Mouse (Mus musculus): Measurements from ENCODE around the gene Mmel1.

The Mmel1 gene

GRCm38 (mm10) chr4:154907833-154908232, 38.4 kb downstream of the Mmel1 start:
- peak; percentile 68 for DNase-seq (ENCODE audit: low read depth)

- peak; percentile 70 for DNase-seq (ENCODE audit: low read depth)
These were observed 39.1 kb downstream of the Mmel1 start for GRCm38 (mm10) chr4:154908490-154908889.

GRCm38 (mm10) chr4:154910606-154911522, 41.5 kb downstream of the Mmel1 start:
- peak; percentile 79 for DNase-seq (ENCODE audit: low read depth)

- DNase-seq (ENCODE audit: low read depth) = no peak
These were observed 42.3 kb downstream of the Mmel1 start for GRCm38 (mm10) chr4:154911644-154912043.

- DNase-seq (ENCODE audit: low read depth) = no peak
These were observed 44.5 kb downstream of the Mmel1 start for GRCm38 (mm10) chr4:154913845-154914244.

GRCm38 (mm10) chr4:154914252-154914651, 44.9 kb downstream of the Mmel1 start:
- DNase-seq (ENCODE audit: low read depth) = no peak

GRCm38 (mm10) chr4:154914707-154915106, 45.3 kb downstream of the Mmel1 start:
- no peak for DNase-seq (ENCODE audit: low read depth)

- no peak for DNase-seq (ENCODE audit: low read depth)
These were observed 45.9 kb downstream of the Mmel1 start for GRCm38 (mm10) chr4:154915286-154915685.

GRCm38 (mm10) chr4:154916662-154917061, 47.3 kb downstream of the Mmel1 start:
- DNase-seq (ENCODE audit: low read depth) = no peak

- no peak for DNase-seq (ENCODE audit: low read depth)
These were observed 52.9 kb downstream of the Mmel1 start for GRCm38 (mm10) chr4:154922291-154922690.

GRCm38 (mm10) chr4:154922931-154923330, 53.5 kb downstream of the Mmel1 start:
- DNase-seq (ENCODE audit: low read depth) = no peak

- DNase-seq (ENCODE audit: low read depth) = no peak
These were observed 56.0 kb downstream of the Mmel1 start for GRCm38 (mm10) chr4:154925413-154925812.

GRCm38 (mm10) chr4:154926969-154927898, 57.8 kb downstream of the Mmel1 start:
- DNase-seq (ENCODE audit: low read depth) = no peak

GRCm38 (mm10) chr4:154927899-154928337, 58.5 kb downstream of the Mmel1 start:
- DNase-seq (ENCODE audit: low read depth) = peak; percentile 76

- DNase-seq (ENCODE audit: low read depth) = peak; percentile 46
These were observed 59.2 kb downstream of the Mmel1 start, which contains the start of gene Tnfrsf14 for GRCm38 (mm10) chr4:154928395-154929087. Tnfrsf14 (minus strand) TSS chr4:154928563.

GRCm38 (mm10) chr4:154929088-154929660, 59.8 kb downstream of the Mmel1 start:
- peak; percentile 81 for DNase-seq (ENCODE audit: low read depth)

GRCm38 (mm10) chr4:154933306-154933907, 64.0 kb downstream of the Mmel1 start:
- DNase-seq (ENCODE audit: low read depth) = no peak

GRCm38 (mm10) chr4:154934800-154935199, 65.4 kb downstream of the Mmel1 start:
- peak; percentile 35 for DNase-seq (ENCODE audit: low read depth)

GRCm38 (mm10) chr4:154935788-154936187, 66.4 kb downstream of the Mmel1 start:
- DNase-seq (ENCODE audit: low read depth) = no peak

- peak; percentile 21 for DNase-seq (ENCODE audit: low read depth)
These were observed 67.3 kb downstream of the Mmel1 start for GRCm38 (mm10) chr4:154936542-154937255.

Data from 416B (cell line).